Mouse (Mus musculus): Measurements from ENCODE around the gene Nsmf.

Nsmf gene

GRCm38 (mm10) chr2:25054221-25055067 lies at the start of gene Nsmf:
TSS of gene Nsmf (plus strand) at chr2:25054355.
- in situ Hi-C loops (cut with MboI): no loop called here

- in situ Hi-C loops (cut with MboI): no loop called here
Observed at GRCm38 (mm10) chr2:25006767-25007166, 47.4 kb upstream of the Nsmf start.

GRCm38 (mm10) chr2:25008250-25008649 lies 45.9 kb upstream of the Nsmf start:
- in situ Hi-C loops (cut with MboI): no loop called here

- in situ Hi-C loops (cut with MboI): no loop called here
Observed at GRCm38 (mm10) chr2:25022678-25023077, 31.5 kb upstream of the Nsmf start.

- in situ Hi-C loops (cut with MboI): no loop called here
Observed at GRCm38 (mm10) chr2:25025109-25025508, 29.0 kb upstream of the Nsmf start.

- in situ Hi-C loops (cut with MboI): no loop called here
Observed at GRCm38 (mm10) chr2:25034994-25035393, 19.2 kb upstream of the Nsmf start.

- in situ Hi-C loops (cut with MboI): no loop called here
Observed at GRCm38 (mm10) chr2:25040089-25040488, 14.1 kb upstream of the Nsmf start.

- in situ Hi-C loops (cut with MboI): no loop called here
Observed at GRCm38 (mm10) chr2:25050921-25051320, 3.2 kb upstream of the Nsmf start.

GRCm38 (mm10) chr2:25051450-25051849 lies 2.7 kb upstream of the Nsmf start:
- in situ Hi-C loops (cut with MboI): no loop called here

- in situ Hi-C loops (cut with MboI): no loop called here
Observed at GRCm38 (mm10) chr2:25053101-25053500, 1.1 kb upstream of the Nsmf start.

GRCm38 (mm10) chr2:25055068-25055405 lies 882 bp downstream of the Nsmf start:
- in situ Hi-C loops (cut with MboI): no loop called here

- in situ Hi-C loops (cut with MboI): no loop called here
Observed at GRCm38 (mm10) chr2:25055409-25056155, 1.4 kb downstream of the Nsmf start.

GRCm38 (mm10) chr2:25058926-25059325 lies 4.8 kb downstream of the Nsmf start:
- in situ Hi-C loops (cut with MboI): no loop called here

GRCm38 (mm10) chr2:25063523-25063922 lies 9.4 kb downstream of the Nsmf start:
- in situ Hi-C loops (cut with MboI): no loop called here

- in situ Hi-C loops (cut with MboI): no loop called here
Observed at GRCm38 (mm10) chr2:25064285-25064684, 10.1 kb downstream of the Nsmf start.

- in situ Hi-C loops (cut with MboI): no loop called here
Observed at GRCm38 (mm10) chr2:25065537-25065936, 11.4 kb downstream of the Nsmf start.

GRCm38 (mm10) chr2:25066552-25066951 lies 12.4 kb downstream of the Nsmf start:
- in situ Hi-C loops (cut with MboI): no loop called here

- in situ Hi-C loops (cut with MboI): no loop called here
Observed at GRCm38 (mm10) chr2:25069537-25069936, 15.4 kb downstream of the Nsmf start.

GRCm38 (mm10) chr2:25072398-25072797 lies 18.2 kb downstream of the Nsmf start:
- in situ Hi-C loops (cut with MboI): no loop called here

- in situ Hi-C loops (cut with MboI): no loop called here
Observed at GRCm38 (mm10) chr2:25075506-25075905, 21.4 kb downstream of the Nsmf start.

GRCm38 (mm10) chr2:25078967-25079366 lies 24.8 kb downstream of the Nsmf start:
- in situ Hi-C loops (cut with MboI): no loop called here

GRCm38 (mm10) chr2:25080076-25080475 lies 25.9 kb downstream of the Nsmf start, which contains the start of gene Entpd8:
TSS of gene Entpd8 (plus strand) at chr2:25080304.
- in situ Hi-C loops (cut with MboI): no loop called here

- in situ Hi-C loops (cut with MboI): no loop called here
Observed at GRCm38 (mm10) chr2:25083697-25084096, 29.5 kb downstream of the Nsmf start.
